Mouse (Mus musculus): ENCODE measurements around the gene Gm9999. TPM values are rescaled to one million over a fixed set of nuclear protein-coding genes. Genes with fewer than 3 reads are reported as not detected.

The Gm9999 gene
- not detected in 2 replicates for polyA plus RNA-seq (2015; fragmentation: Nextera tagmentation; extraction: Ambion mirVana)

DNA sequence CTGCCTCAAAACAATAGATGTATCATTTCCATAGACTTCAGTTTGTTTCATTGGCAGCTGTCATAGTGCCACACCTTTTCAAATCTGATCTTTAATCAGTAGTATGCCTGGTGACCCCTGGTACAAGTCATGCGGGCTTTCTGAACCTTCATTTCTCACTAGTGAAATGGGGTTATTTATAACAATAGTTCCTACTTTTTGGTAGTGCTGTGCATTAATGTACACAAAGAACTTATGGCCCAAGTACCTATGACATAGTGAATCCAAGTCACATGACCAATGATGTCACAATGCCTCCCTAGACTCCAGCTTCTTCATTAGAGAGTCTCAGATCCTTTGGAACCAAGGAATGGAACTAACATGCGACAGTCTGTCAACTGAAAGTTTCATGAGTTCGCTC, at the start of gene Gm9999:
TSS of gene Gm9999 (plus strand) at position 301 of the 400 bp plus-strand sequence.
- Histone ChIP-seq H3K4me1 (replicated peaks) (peaks cover 18% of the 10 kb centered on the region), H3K27ac (no peak within 1 kb of the TSS), H3K9me3 (replicated peaks) (no peaks in the 10 kb centered on the region), H3K36me3 (no peaks in the 10 kb centered on the region), H3K4me2 (no peak within 1 kb of the TSS), H3K9ac (no peak within 1 kb of the TSS), H3K27me3 (0 out of 2 replicates have a peak, but pooled peaks cover 6% of the 10 kb centered on the region), H3K4me3 (replicated peaks) (no peak within 1 kb of the TSS)
- 73% methylated on average over 3 of the region's 3 CpGs for WGBS (ENCODE audit: insufficient replicate concordance)
- ATAC-seq (ENCODE audit: low read depth) (no peak), DNase-seq (no peak)

- no peak for ATAC-seq (ENCODE audit: low read depth)
- 70% methylated on average over 8 of the region's 8 CpGs for WGBS (ENCODE audit: insufficient replicate concordance)
- H3K27me3 ChIP-seq = no peaks in the 10 kb centered on the region
- no peak overlapping the region for H3K4me2 ChIP-seq
- no peak for DNase-seq
- H3K4me3 ChIP-seq (replicated peaks) = no peak overlapping the region
- no peaks in the 10 kb centered on the region for H3K4me1 ChIP-seq (replicated peaks)
- no peak overlapping the region for H3K27ac ChIP-seq
- H3K36me3 ChIP-seq = peaks cover 54% of the 10 kb centered on the region
- no peak overlapping the region for H3K9ac ChIP-seq
- H3K9me3 ChIP-seq (replicated peaks) = no peaks in the 10 kb centered on the region
Measured at GRCm38 (mm10) chr7:46934788-46935187, 48.6 kb upstream of the Gm9999 start.

DNA sequence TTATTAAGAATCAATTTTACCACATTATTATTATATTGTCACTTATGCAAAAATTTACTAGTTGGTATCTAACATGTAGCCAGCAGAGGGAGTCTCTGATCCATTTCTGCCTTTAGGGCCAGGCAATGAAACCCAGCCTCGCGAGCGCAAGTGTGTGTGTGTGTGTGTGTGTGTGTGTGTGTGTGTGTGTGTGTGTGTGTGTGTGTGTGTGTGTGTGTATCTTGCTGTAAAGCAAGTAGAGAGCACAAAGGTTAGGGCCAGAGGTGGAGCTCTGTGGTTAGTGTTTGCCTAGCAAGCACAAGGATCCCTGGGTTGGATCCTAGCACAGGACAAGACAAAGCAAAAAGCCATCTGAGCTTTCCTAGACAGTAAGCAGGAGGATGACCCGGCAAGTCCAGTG, 47.5 kb upstream of the Gm9999 start:
- no peak overlapping the region for H3K27ac ChIP-seq
- no peaks in the 10 kb centered on the region for H3K9me3 ChIP-seq (replicated peaks)
- ATAC-seq (ENCODE audit: low read depth) (no peak), DNase-seq (no peak)
- no peak overlapping the region for H3K9ac ChIP-seq
- H3K36me3 ChIP-seq = peaks cover 53% of the 10 kb centered on the region
- H3K4me3 ChIP-seq (replicated peaks) = no peak overlapping the region
- no peak overlapping the region for H3K4me2 ChIP-seq
- H3K4me1 ChIP-seq (replicated peaks) = no peaks in the 10 kb centered on the region
- no peaks in the 10 kb centered on the region for H3K27me3 ChIP-seq
- WGBS (ENCODE audit: insufficient replicate concordance) = 54% methylated on average over 4 of the region's 4 CpGs

DNA sequence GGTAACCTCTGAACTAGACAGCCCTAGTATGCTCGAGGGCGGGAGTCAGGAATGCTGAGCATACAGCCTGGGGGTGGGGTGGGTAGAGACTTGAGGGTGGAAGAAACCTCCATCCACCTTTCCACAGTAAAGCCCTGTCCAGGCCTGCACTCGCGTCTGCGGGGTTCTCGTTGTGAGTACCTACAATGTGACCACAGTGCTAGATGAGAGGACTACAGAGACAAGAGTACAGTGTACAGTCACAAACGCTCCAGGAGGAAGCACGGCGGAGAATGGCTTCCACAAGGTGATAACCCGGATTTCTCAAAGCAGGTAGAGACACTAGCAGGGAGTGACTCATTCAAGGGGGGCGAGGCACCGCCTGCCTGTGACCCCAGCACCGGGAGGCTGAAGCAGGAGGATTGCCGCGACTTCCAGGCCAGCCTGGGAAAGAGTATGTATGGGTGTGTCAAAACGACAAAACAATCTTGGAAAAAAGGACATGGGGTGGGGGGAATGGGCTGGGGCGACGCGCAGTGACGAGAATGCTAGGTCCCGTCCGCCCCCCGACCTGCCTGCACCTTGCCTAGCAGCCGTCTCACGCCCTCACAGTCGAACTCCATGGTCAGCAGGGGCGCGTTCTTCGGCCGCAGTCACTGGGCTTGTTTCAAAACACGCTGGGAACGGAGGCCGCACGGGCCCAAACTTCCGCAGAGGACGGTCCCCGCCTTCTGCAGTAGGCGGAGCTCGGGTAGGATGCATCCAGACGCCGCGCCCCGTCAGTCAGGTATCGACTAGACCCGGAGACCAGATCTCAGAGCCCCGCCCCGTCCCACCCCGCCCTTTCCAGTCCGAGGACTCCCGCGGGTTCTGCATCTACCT, 25.3 kb upstream of the Gm9999 start, which contains the start of gene Uevld:
TSS of gene Uevld (minus strand) at position 697 of the 861 bp plus-strand sequence.
- Histone ChIP-seq H3K9me3 (replicated peaks) (no peaks in the 10 kb centered on the region), H3K4me3 (replicated peaks) (peak within 1 kb of the TSS; percentile 87), H3K36me3 (peaks cover 23% of the 10 kb centered on the region), H3K9ac (peak within 1 kb of the TSS; percentile 91), H3K4me2 (peak within 1 kb of the TSS; percentile 87), H3K27me3 (peaks cover 18% of the 10 kb centered on the region), H3K4me1 (replicated peaks) (peaks cover 25% of the 10 kb centered on the region), H3K27ac (peak within 1 kb of the TSS; percentile 75)
- DNase-seq (peak; percentile 94), ATAC-seq (ENCODE audit: low read depth) (peak; percentile 97)
- WGBS (ENCODE audit: insufficient replicate concordance) = under 1% methylated on average over 51 of the region's 51 CpGs

GRCm38 (mm10) chr7:46958853-46959252, 24.5 kb upstream of the Gm9999 start:
- 19% methylated on average over 9 of the region's 9 CpGs for WGBS (ENCODE audit: insufficient replicate concordance)
- peaks cover 33% of the 10 kb centered on the region for H3K4me1 ChIP-seq (replicated peaks)
- H3K27me3 ChIP-seq = peaks cover 18% of the 10 kb centered on the region
- H3K9me3 ChIP-seq (replicated peaks) = no peaks in the 10 kb centered on the region
- DNase-seq (no peak), ATAC-seq (ENCODE audit: low read depth) (no peak)
- peak overlapping the region; percentile 87 for H3K4me3 ChIP-seq (replicated peaks)
- peaks cover 15% of the 10 kb centered on the region for H3K36me3 ChIP-seq
- H3K27ac ChIP-seq = no peak overlapping the region
- H3K9ac ChIP-seq = peak overlapping the region; percentile 91
- H3K4me2 ChIP-seq = peak overlapping the region; percentile 87

- Histone ChIP-seq H3K9me3 (replicated peaks) (no peaks in the 10 kb centered on the region), H3K36me3 (no peaks in the 10 kb centered on the region), H3K27me3 (peaks cover 18% of the 10 kb centered on the region), H3K4me1 (replicated peaks) (peaks cover 33% of the 10 kb centered on the region), H3K4me3 (replicated peaks) (no peak overlapping the region), H3K9ac (no peak overlapping the region), H3K27ac (no peak overlapping the region), H3K4me2 (no peak overlapping the region)
- ATAC-seq (ENCODE audit: low read depth) (no peak), DNase-seq (no peak)
- 35% methylated on average over 3 of the region's 3 CpGs for WGBS (ENCODE audit: insufficient replicate concordance)
Measured at GRCm38 (mm10) chr7:46960991-46961390, 22.4 kb upstream of the Gm9999 start.

GRCm38 (mm10) chr7:46962132-46962531, 21.2 kb upstream of the Gm9999 start:
- H3K4me2 ChIP-seq = no peak overlapping the region
- H3K4me3 ChIP-seq (replicated peaks) = no peak overlapping the region
- H3K9ac ChIP-seq = no peak overlapping the region
- H3K27me3 ChIP-seq = peaks cover 18% of the 10 kb centered on the region
- H3K9me3 ChIP-seq (replicated peaks) = no peaks in the 10 kb centered on the region
- H3K36me3 ChIP-seq = no peaks in the 10 kb centered on the region
- DNase-seq (no peak), ATAC-seq (ENCODE audit: low read depth) (no peak)
- no peak overlapping the region for H3K27ac ChIP-seq
- H3K4me1 ChIP-seq (replicated peaks) = peaks cover 28% of the 10 kb centered on the region

DNA sequence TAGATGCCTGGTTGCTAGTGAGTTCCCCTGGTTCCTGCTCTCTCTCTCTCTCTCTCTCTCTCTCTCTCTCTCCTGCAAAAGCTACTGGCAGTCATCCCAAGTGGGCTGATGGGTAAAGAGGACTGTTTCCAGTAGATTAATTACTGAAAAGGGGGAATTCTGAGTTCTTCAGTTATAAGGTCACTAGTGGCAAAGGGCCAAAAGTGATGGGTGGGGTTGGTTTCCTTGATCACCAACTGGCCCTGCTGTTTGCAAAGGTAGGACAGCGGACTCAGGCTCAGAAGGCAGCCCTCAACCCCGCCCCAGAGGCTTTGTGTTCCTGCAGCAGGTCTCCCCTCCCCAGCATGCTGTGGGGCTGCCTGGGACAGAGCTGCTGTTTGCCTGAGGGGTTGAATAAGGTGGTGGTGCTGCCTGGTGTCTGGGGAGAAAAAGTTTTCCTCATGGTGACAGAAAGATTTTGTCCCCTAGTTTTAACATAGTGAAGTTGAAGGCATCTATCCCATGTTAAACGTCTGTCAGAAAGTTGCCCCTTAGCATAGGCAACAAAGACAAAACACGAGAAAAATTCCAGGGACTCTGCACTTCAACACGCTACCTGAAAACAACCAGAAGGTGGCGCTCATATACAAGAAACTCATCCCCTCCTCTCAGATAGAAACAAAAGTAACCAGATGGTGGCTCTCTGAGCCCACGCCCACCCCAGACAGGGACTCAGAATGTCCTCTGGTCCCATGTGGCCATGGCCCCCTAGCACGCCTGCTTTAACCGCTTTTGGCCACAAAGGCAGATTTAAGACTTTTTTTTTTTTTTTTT, 20.4 kb upstream of the Gm9999 start:
- Histone ChIP-seq H3K9me3 (replicated peaks) (no peaks in the 10 kb centered on the region), H3K36me3 (no peaks in the 10 kb centered on the region), H3K4me2 (peak overlapping the region; percentile 33), H3K4me3 (replicated peaks) (no peak overlapping the region), H3K9ac (peak overlapping the region; percentile 22; the same call in 1 of the 2 replicates), H3K27me3 (peaks cover 18% of the 10 kb centered on the region), H3K4me1 (replicated peaks) (peaks cover 21% of the 10 kb centered on the region), H3K27ac (no peak overlapping the region)
- WGBS (ENCODE audit: insufficient replicate concordance) = under 1% methylated on average over 9 of the region's 9 CpGs
- DNase-seq (peak; percentile 53), ATAC-seq (ENCODE audit: low read depth) (no peak)

- Histone ChIP-seq H3K36me3 (no peaks in the 10 kb centered on the region), H3K4me2 (no peak overlapping the region), H3K9me3 (replicated peaks) (no peaks in the 10 kb centered on the region), H3K4me3 (replicated peaks) (no peak overlapping the region), H3K27ac (no peak overlapping the region), H3K9ac (no peak overlapping the region), H3K4me1 (replicated peaks) (peaks cover 15% of the 10 kb centered on the region), H3K27me3 (peaks cover 18% of the 10 kb centered on the region)
- no peak for ATAC-seq (ENCODE audit: low read depth)
- 61% methylated on average over 7 of the region's 7 CpGs for WGBS (ENCODE audit: insufficient replicate concordance)
- no peak for DNase-seq
Measured at GRCm38 (mm10) chr7:46964070-46964469, 19.3 kb upstream of the Gm9999 start.

DNA sequence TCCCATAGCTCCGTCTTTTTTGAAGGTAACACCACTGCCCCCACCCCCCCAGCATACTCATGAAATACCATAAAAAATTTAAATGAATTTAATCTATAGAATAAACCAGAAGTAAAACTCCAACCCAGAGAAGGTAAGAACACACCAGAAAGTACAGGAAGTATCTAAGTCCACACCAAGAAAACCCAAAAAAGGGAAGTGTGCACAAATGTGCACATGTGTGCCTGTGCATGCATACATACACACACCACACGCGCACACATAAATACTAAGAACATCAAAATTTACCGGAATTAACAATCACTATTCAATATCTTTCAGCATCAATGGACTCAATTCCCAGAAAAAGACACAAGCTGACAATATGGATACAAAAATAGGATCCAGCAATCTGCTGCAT, 13.5 kb upstream of the Gm9999 start:
- peaks cover 11% of the 10 kb centered on the region; the same call in 1 of the 2 replicates for H3K4me1 ChIP-seq (replicated peaks)
- no peaks in the 10 kb centered on the region for H3K27me3 ChIP-seq
- DNase-seq (no peak), ATAC-seq (ENCODE audit: low read depth) (no peak)
- no peak overlapping the region for H3K9ac ChIP-seq
- 81% methylated on average over 4 of the region's 4 CpGs for WGBS (ENCODE audit: insufficient replicate concordance)
- no peaks in the 10 kb centered on the region for H3K9me3 ChIP-seq (replicated peaks)
- no peak overlapping the region for H3K4me2 ChIP-seq
- no peak overlapping the region for H3K27ac ChIP-seq
- H3K36me3 ChIP-seq = no peaks in the 10 kb centered on the region
- no peak overlapping the region for H3K4me3 ChIP-seq (replicated peaks)

DNA sequence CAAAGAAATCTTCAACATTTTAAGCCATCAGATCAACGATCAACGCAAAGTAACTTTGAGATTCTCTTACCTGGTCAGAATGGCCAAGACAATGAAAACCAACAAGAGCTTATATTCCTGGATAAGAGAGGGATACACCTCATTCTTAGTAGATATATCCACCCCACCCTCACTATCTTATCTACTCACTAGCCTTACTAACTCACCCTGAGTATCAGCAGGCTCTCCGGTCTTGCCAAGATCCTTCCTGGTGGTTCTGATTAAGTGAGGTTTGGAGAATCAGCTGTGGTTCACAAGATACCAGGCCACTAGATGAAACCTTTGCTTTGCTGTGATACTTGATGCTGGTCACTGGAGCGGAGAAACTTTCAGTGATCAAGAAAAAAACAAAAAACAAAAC, 8.7 kb upstream of the Gm9999 start:
- no peak for DNase-seq
- Histone ChIP-seq H3K27ac (no peak overlapping the region), H3K9ac (no peak overlapping the region), H3K4me3 (replicated peaks) (no peak overlapping the region), H3K4me1 (replicated peaks) (peaks cover 11% of the 10 kb centered on the region; the same call in 1 of the 2 replicates), H3K36me3 (no peaks in the 10 kb centered on the region), H3K27me3 (no peaks in the 10 kb centered on the region), H3K4me2 (no peak overlapping the region), H3K9me3 (replicated peaks) (no peaks in the 10 kb centered on the region)
- peak; percentile 57; the same call in 1 of the 2 replicates for ATAC-seq (ENCODE audit: low read depth)
- 61% methylated on average over 4 of the region's 4 CpGs for WGBS (ENCODE audit: insufficient replicate concordance)
